Mouse (Mus musculus): ENCODE results near the gene Ahsg. TPM values are rescaled to one million over a fixed set of nuclear protein-coding genes. Genes with fewer than 3 reads are reported as not detected.
"Not testable (repeated sequence)": the region's sequence is repeated elsewhere in the genome, so short reads cannot be mapped to it uniquely, and the experiment has no call there.

The Ahsg gene
- polyA plus RNA-seq, 1 experiment: not detected

GRCm38 (mm10) chr16:22931431-22932200 lies 40.5 kb downstream of the Ahsg start:
- H3K4me3 ChIP-seq (ENCODE audit: low read depth, low read length): no peak overlapping the region
- H3K9me3 ChIP-seq (replicated peaks; ENCODE audit: control insufficient read depth, insufficient read depth, low read length, poor library complexity, severe bottlenecking): no peaks in the 10 kb centered on the region
- H3K27me3 ChIP-seq (ENCODE audit: control insufficient read depth, insufficient read depth, low read length, poor library complexity, severe bottlenecking): no peaks in the 10 kb centered on the region
- H3K27ac ChIP-seq (ENCODE audit: insufficient read depth, low read length): no peak overlapping the region
- no peak overlapping the region for H3K9ac ChIP-seq (ENCODE audit: low read depth, poor library complexity, severe bottlenecking)
- H3K36me3 ChIP-seq (ENCODE audit: control insufficient read depth, insufficient read depth, low read length, poor library complexity, severe bottlenecking): no peaks in the 10 kb centered on the region
- H3K4me1 ChIP-seq (ENCODE audit: control insufficient read depth, insufficient read depth, low read length): no peaks in the 10 kb centered on the region
- no peak for TF ChIP-seq POLR2A (IDR thresholded peaks at IDR 0.05; ENCODE audit: insufficient read depth, low read length)
- TF ChIP-seq CTCF (IDR thresholded peaks at IDR 0.05; ENCODE audit: low read depth, low read length): no peak
- TF ChIP-seq EP300 (IDR thresholded peaks at IDR 0.05; ENCODE audit: insufficient read depth, low read depth, low read length): no peak

- TF ChIP-seq CTCF (IDR thresholded peaks at IDR 0.05; ENCODE audit: low read depth, low read length) (no peak), POLR2A (IDR thresholded peaks at IDR 0.05; ENCODE audit: insufficient read depth, low read length) (no peak), EP300 (IDR thresholded peaks at IDR 0.05; ENCODE audit: insufficient read depth, low read depth, low read length) (no peak)
- no peak overlapping the region for H3K9ac ChIP-seq (ENCODE audit: low read depth, poor library complexity, severe bottlenecking)
Observed at GRCm38 (mm10) chr16:22937631-22938030, 46.6 kb downstream of the Ahsg start.

GRCm38 (mm10) chr16:22938541-22938940 lies 47.5 kb downstream of the Ahsg start:
- no peak overlapping the region for H3K9ac ChIP-seq (ENCODE audit: low read depth, poor library complexity, severe bottlenecking)
- TF ChIP-seq CTCF (IDR thresholded peaks at IDR 0.05; ENCODE audit: low read depth, low read length): no peak
- no peak for TF ChIP-seq POLR2A (IDR thresholded peaks at IDR 0.05; ENCODE audit: insufficient read depth, low read length)
- no peak for TF ChIP-seq EP300 (IDR thresholded peaks at IDR 0.05; ENCODE audit: insufficient read depth, low read depth, low read length)

More at GRCm38 (mm10) chr16:22937631-22938030, 46.6 kb downstream of the Ahsg start:
- Histone ChIP-seq H3K36me3 (ENCODE audit: control insufficient read depth, insufficient read depth, low read length, poor library complexity, severe bottlenecking) (no peaks in the 10 kb centered on the region), H3K4me1 (ENCODE audit: control insufficient read depth, insufficient read depth, low read length) (no peaks in the 10 kb centered on the region), H3K27me3 (ENCODE audit: control insufficient read depth, insufficient read depth, low read length, poor library complexity, severe bottlenecking) (no peaks in the 10 kb centered on the region), H3K9me3 (replicated peaks; ENCODE audit: control insufficient read depth, insufficient read depth, low read length, poor library complexity, severe bottlenecking) (peaks cover 22% of the 10 kb centered on the region), H3K4me3 (ENCODE audit: low read depth, low read length) (no peak overlapping the region), H3K27ac (ENCODE audit: insufficient read depth, low read length) (no peak overlapping the region)

GRCm38 (mm10) chr16:22939120-22939695 lies 48.1 kb downstream of the Ahsg start:
- no peak overlapping the region for H3K4me3 ChIP-seq (ENCODE audit: low read depth, low read length)
- H3K27ac ChIP-seq (ENCODE audit: insufficient read depth, low read length): no peak overlapping the region
- TF ChIP-seq POLR2A (IDR thresholded peaks at IDR 0.05; ENCODE audit: insufficient read depth, low read length) (no peak), CTCF (IDR thresholded peaks at IDR 0.05; ENCODE audit: low read depth, low read length) (no peak), EP300 (IDR thresholded peaks at IDR 0.05; ENCODE audit: insufficient read depth, low read depth, low read length) (no peak)
- no peaks in the 10 kb centered on the region for H3K4me1 ChIP-seq (ENCODE audit: control insufficient read depth, insufficient read depth, low read length)
- H3K36me3 ChIP-seq (ENCODE audit: control insufficient read depth, insufficient read depth, low read length, poor library complexity, severe bottlenecking): no peaks in the 10 kb centered on the region
- H3K9me3 ChIP-seq (replicated peaks; ENCODE audit: control insufficient read depth, insufficient read depth, low read length, poor library complexity, severe bottlenecking): peaks cover 37% of the 10 kb centered on the region
- no peaks in the 10 kb centered on the region for H3K27me3 ChIP-seq (ENCODE audit: control insufficient read depth, insufficient read depth, low read length, poor library complexity, severe bottlenecking)
- H3K9ac ChIP-seq (ENCODE audit: low read depth, poor library complexity, severe bottlenecking): no peak overlapping the region

More at GRCm38 (mm10) chr16:22938541-22938940, 47.5 kb downstream of the Ahsg start:
- peaks cover 31% of the 10 kb centered on the region for H3K9me3 ChIP-seq (replicated peaks; ENCODE audit: control insufficient read depth, insufficient read depth, low read length, poor library complexity, severe bottlenecking)
- no peaks in the 10 kb centered on the region for H3K4me1 ChIP-seq (ENCODE audit: control insufficient read depth, insufficient read depth, low read length)
- H3K4me3 ChIP-seq (ENCODE audit: low read depth, low read length): no peak overlapping the region
- no peak overlapping the region for H3K27ac ChIP-seq (ENCODE audit: insufficient read depth, low read length)
- no peaks in the 10 kb centered on the region for H3K27me3 ChIP-seq (ENCODE audit: control insufficient read depth, insufficient read depth, low read length, poor library complexity, severe bottlenecking)
- no peaks in the 10 kb centered on the region for H3K36me3 ChIP-seq (ENCODE audit: control insufficient read depth, insufficient read depth, low read length, poor library complexity, severe bottlenecking)

GRCm38 (mm10) chr16:22941825-22942476 lies 50.9 kb downstream of the Ahsg start:
- not testable (repeated sequence) for H3K4me1 ChIP-seq (ENCODE audit: control insufficient read depth, insufficient read depth, low read length); H3K9ac ChIP-seq (ENCODE audit: low read depth, poor library complexity, severe bottlenecking); H3K4me3 ChIP-seq (ENCODE audit: low read depth, low read length); H3K36me3 ChIP-seq (ENCODE audit: control insufficient read depth, insufficient read depth, low read length, poor library complexity, severe bottlenecking); H3K27me3 ChIP-seq (ENCODE audit: control insufficient read depth, insufficient read depth, low read length, poor library complexity, severe bottlenecking)
- H3K27ac ChIP-seq (ENCODE audit: insufficient read depth, low read length): peak overlapping the region; percentile 51; the same call in 1 of the 2 replicates
- H3K9me3 ChIP-seq (replicated peaks; ENCODE audit: control insufficient read depth, insufficient read depth, low read length, poor library complexity, severe bottlenecking): peaks cover 42% of the 10 kb centered on the region

- TF ChIP-seq EP300 (IDR thresholded peaks at IDR 0.05; ENCODE audit: insufficient read depth, low read depth, low read length): no peak
- TF ChIP-seq POLR2A (IDR thresholded peaks at IDR 0.05; ENCODE audit: insufficient read depth, low read length): no peak
- TF ChIP-seq CTCF (IDR thresholded peaks at IDR 0.05; ENCODE audit: low read depth, low read length): no peak
- Histone ChIP-seq H3K36me3 (ENCODE audit: control insufficient read depth, insufficient read depth, low read length, poor library complexity, severe bottlenecking) (no peaks in the 10 kb centered on the region), H3K27me3 (ENCODE audit: control insufficient read depth, insufficient read depth, low read length, poor library complexity, severe bottlenecking) (no peaks in the 10 kb centered on the region), H3K4me3 (ENCODE audit: low read depth, low read length) (no peak overlapping the region), H3K27ac (ENCODE audit: insufficient read depth, low read length) (no peak overlapping the region), H3K9me3 (replicated peaks; ENCODE audit: control insufficient read depth, insufficient read depth, low read length, poor library complexity, severe bottlenecking) (peaks cover 21% of the 10 kb centered on the region), H3K4me1 (ENCODE audit: control insufficient read depth, insufficient read depth, low read length) (no peaks in the 10 kb centered on the region), H3K9ac (ENCODE audit: low read depth, poor library complexity, severe bottlenecking) (no peak overlapping the region)
Observed at GRCm38 (mm10) chr16:22947371-22947770, 56.3 kb downstream of the Ahsg start.

Other genes starting within 250 kb of the Ahsg start
- gene Dgkg, start 234.1 kb upstream of the Ahsg start, polyA plus RNA-seq (2011; ENCODE audit: insufficient read depth, insufficient read length, low read depth, missing spikeins): 1.3 and 1.5 TPM in 2 replicates
- gene Crygs, start 79.7 kb upstream of the Ahsg start, polyA plus RNA-seq (2011; ENCODE audit: insufficient read depth, insufficient read length, low read depth, missing spikeins): not detected in 2 replicates
- 20.5 and 22.0 TPM in 2 replicates for gene Tbccd1, start 33.6 kb upstream of the Ahsg start, polyA plus RNA-seq (2011; ENCODE audit: insufficient read depth, insufficient read length, low read depth, missing spikeins)
- 56.5 and 59.1 TPM in 2 replicates for gene Dnajb11, start 33.4 kb upstream of the Ahsg start, polyA plus RNA-seq (2011; ENCODE audit: insufficient read depth, insufficient read length, low read depth, missing spikeins)
- gene Fetub, start 27.1 kb downstream of the Ahsg start, polyA plus RNA-seq (2011; ENCODE audit: insufficient read depth, insufficient read length, low read depth, missing spikeins): 2.2 TPM in 2 replicates
- not detected in 2 replicates for gene Hrg, start 59.8 kb downstream of the Ahsg start, polyA plus RNA-seq (2011; ENCODE audit: insufficient read depth, insufficient read length, low read depth, missing spikeins)
- gene Kng2, start 138.2 kb downstream of the Ahsg start, polyA plus RNA-seq (2011; ENCODE audit: insufficient read depth, insufficient read length, low read depth, missing spikeins): 1.2 TPM in 1 of 2 replicates, not detected in the other
- gene Kng1, start 166.6 kb downstream of the Ahsg start, polyA plus RNA-seq (2011; ENCODE audit: insufficient read depth, insufficient read length, low read depth, missing spikeins): 1.1 TPM in 1 of 2 replicates, not detected in the other
- 967 and 1,069 TPM in 2 replicates for gene Eif4a2, start 216.2 kb downstream of the Ahsg start, polyA plus RNA-seq (2011; ENCODE audit: insufficient read depth, insufficient read length, low read depth, missing spikeins)
- 71.2 and 73.8 TPM in 2 replicates for gene Rfc4, start 236.5 kb downstream of the Ahsg start, polyA plus RNA-seq (2011; ENCODE audit: insufficient read depth, insufficient read length, low read depth, missing spikeins)

Data from ES-Bruce4 (cell line).